Mouse (Mus musculus) brain, embryonic 14.5 days (tissue): Measurements from ENCODE around the gene Wnt1. TPM values are rescaled to one million over a fixed set of nuclear protein-coding genes. Genes with fewer than 3 reads are reported as not detected.

Experiments used
- DNase-seq: peaks from one replicate; pipeline ENCODE4 v3.0.0-alpha.2; 2011; ENCODE audit warnings: low read depth
- CTCF ChIP-seq: fragments of 200-500 bp; IDR thresholded peaks from 2 replicates; pipeline ENCODE4 v1.5.1; 2012; ENCODE audit warnings: inconsistent platforms, mild to moderate bottlenecking, moderate library complexity, borderline replicate concordance; ENCODE audit not compliant: insufficient read depth, insufficient read length; ENCODE audit errors: extremely low read depth
- POLR2A ChIP-seq: fragments of 200-500 bp; IDR thresholded peaks from 2 replicates; pipeline ENCODE4 v1.6.1; 2012; ENCODE audit warnings: mild to moderate bottlenecking, inconsistent platforms, borderline replicate concordance; ENCODE audit not compliant: poor library complexity, insufficient read depth, insufficient read length, severe bottlenecking; ENCODE audit errors: extremely low read depth
- polyA plus RNA-seq: library from polyadenylated mRNA; depleted of rRNA; stranded (reverse); fragments of >200 nt; gene quantifications from 2 replicates; pipeline ENCODE4 v1.2.3, GENCODE M21; 2012; rRNA removed

Wnt1 gene
- polyA plus RNA-seq, 1 experiment, result 2.9 TPM

DNA sequence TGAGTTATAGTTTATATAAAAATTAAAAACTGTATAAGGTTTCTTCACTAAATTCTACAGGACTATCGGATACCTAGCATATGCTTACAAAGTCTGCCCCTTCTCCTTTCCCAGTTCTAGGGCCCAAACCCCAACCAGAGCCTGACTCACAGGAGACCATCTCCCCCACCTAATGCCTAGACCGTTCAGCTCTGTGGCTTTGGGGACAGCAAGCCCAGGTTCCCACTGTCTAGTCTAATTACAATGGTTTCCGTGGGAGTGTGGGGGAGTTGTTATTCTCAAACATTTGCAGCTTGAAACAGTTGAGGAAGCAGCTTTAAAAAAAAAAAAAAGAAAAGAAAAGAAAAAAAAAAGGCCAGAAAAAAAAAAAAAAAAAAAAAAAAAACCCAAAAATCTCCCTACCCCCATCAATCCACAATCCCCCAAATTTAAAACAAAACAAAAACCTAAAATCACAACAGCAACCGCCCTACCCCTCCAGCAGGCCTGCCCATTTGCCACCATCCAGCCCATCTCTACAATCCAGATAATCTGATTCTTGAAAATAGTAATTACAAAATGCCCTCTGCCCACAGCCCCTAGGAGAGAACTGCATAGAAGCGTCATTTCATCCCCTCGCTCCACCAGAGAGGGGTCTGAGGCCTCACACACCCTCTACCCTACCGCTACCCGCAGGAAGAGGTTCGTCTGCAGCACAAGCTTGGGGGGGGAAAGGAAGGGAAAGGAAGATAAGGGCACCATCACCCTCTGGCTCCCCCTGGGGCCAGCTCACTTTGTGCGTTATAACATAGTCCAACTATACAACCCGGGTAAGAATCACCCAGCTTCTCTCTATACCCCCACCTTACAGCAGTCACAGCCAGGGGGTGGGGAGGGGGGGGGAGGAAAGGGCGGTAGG is 42.8 kb downstream of the Wnt1 start:
- no peak for DNase-seq
- no peak for TF ChIP-seq CTCF
- no peak for TF ChIP-seq POLR2A

DNA sequence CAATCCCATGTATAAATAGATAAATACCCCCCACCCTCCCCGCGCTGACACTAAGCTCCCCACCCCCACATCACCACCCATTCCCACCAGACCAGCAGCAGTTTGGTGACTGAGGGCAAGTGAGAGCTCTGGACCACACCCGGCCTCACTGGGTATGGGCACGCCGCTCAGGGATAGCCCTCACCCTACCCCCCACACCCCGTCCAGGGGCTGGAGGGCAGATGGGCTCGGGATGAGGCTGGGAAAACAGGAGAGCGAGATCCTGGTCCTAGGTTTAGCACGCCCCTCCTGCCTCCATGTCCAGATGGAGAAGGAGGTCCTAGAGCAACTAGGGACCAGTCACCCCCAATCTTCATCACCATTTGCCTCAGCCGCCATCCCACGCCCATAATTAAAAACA is 43.6 kb downstream of the Wnt1 start:
- no peak for DNase-seq
- TF ChIP-seq CTCF, result no peak
- no peak for TF ChIP-seq POLR2A

DNA sequence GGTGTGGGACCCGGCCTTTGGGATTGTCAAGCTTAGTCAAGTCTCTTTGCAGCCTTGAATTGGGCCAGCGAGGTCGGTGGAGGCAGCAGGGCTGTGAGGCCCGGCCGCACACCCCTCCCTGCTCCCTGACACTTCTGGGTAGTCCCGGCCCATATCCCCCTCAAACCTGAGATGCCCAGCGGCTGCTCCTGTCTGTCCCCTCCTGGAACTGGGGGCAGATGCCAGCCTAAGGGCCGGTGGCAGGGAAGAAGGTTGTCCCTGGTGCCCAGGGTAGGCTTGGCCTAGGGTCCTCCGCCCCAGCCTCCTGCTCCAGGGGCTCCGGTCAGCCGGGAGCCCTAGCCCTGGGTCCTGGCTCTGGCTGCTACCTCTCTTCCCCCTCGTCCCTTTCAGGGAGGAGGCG is 44.4 kb downstream of the Wnt1 start:
- TF ChIP-seq POLR2A (no peak), CTCF (no peak)
- DNase-seq, result no peak

GRCm38 (mm10) chr15:98835291-98835690 is 45.6 kb downstream of the Wnt1 start:
- TF ChIP-seq CTCF (no peak), POLR2A (no peak)
- no peak for DNase-seq

GRCm38 (mm10) chr15:98837006-98837742 is 47.5 kb downstream of the Wnt1 start:
- TF ChIP-seq CTCF, result no peak

GRCm38 (mm10) chr15:98837743-98838103 is 48.1 kb downstream of the Wnt1 start:
- DNase-seq, result no peak
- TF ChIP-seq CTCF, result no peak
- no peak for TF ChIP-seq POLR2A

More at GRCm38 (mm10) chr15:98837006-98837742, 47.5 kb downstream of the Wnt1 start:
- no peak for DNase-seq

DNA sequence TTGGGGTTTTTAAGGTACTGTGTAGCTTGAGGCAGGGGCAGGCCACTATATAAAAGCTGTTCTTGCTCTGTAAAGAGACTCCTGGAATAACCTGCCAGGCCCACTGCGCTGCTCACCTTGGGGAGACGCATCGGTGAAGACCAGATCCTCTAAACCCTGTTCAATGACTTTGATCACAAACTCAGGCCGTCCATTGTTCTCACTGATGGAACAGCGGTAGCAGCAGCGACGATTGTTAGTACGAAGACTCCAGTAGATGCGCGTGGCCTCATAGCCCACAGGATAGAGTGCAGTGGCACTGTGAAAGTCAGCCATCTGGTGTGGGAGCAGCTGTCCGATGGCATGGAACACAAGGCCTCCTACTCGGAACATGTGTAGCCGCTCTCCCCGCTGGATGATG is 49.5 kb downstream of the Wnt1 start:
- DNase-seq, result no peak
- TF ChIP-seq POLR2A, result no peak
- TF ChIP-seq CTCF, result no peak

GRCm38 (mm10) chr15:98839671-98840585 is 50.3 kb downstream of the Wnt1 start:
- TF ChIP-seq POLR2A (no peak), CTCF (no peak)
- DNase-seq, result no peak

Other genes starting within 250 kb of the Wnt1 start
- 25.5 and 29.5 TPM in 2 replicates for gene Ccnt1, start 218.9 kb upstream of the Wnt1 start, polyA plus RNA-seq
- not detected in 2 replicates for gene 4930415O20Rik, start 218.9 kb upstream of the Wnt1 start, polyA plus RNA-seq
- gene Adcy6, start 179.8 kb upstream of the Wnt1 start, polyA plus RNA-seq, result 38.3 and 50.2 TPM in 2 replicates
- 287 and 323 TPM in 2 replicates for gene Cacnb3, start 159.0 kb upstream of the Wnt1 start, polyA plus RNA-seq
- 38.9 and 55.6 TPM in 2 replicates for gene Ddx23, start 127.0 kb upstream of the Wnt1 start, polyA plus RNA-seq
- gene Rnd1, start 112.4 kb upstream of the Wnt1 start, polyA plus RNA-seq, result 13.7 and 14.0 TPM in 2 replicates
- gene Ccdc65, start 81.7 kb upstream of the Wnt1 start, polyA plus RNA-seq, result 1.7 and 3.2 TPM in 2 replicates
- 4.7 and 5.9 TPM in 2 replicates for gene Fkbp11, start 61.7 kb upstream of the Wnt1 start, polyA plus RNA-seq
- gene Arf3, start 26.6 kb upstream of the Wnt1 start, polyA plus RNA-seq, result 119 and 156 TPM in 2 replicates
- gene Wnt10b, start 11.7 kb upstream of the Wnt1 start, polyA plus RNA-seq, result 0.95 and 2.4 TPM in 2 replicates
- gene Ddn, start 19.6 kb downstream of the Wnt1 start, polyA plus RNA-seq, result 1.8 and 2.2 TPM in 2 replicates
- 71.8 and 85.7 TPM in 2 replicates for gene Prkag1, start 41.7 kb downstream of the Wnt1 start, polyA plus RNA-seq
- 18.4 and 37.5 TPM in 2 replicates for gene Kmt2d, start 81.3 kb downstream of the Wnt1 start, polyA plus RNA-seq
- gene Rhebl1, start 104.7 kb downstream of the Wnt1 start, polyA plus RNA-seq, result 24.6 and 40.8 TPM in 2 replicates
- 0.37 and 0.88 TPM in 2 replicates for gene Dhh, start 108.7 kb downstream of the Wnt1 start, polyA plus RNA-seq
- 106 and 176 TPM in 2 replicates for gene Lmbr1l, start 128.4 kb downstream of the Wnt1 start, polyA plus RNA-seq
- gene Tuba1b, start 144.7 kb downstream of the Wnt1 start, polyA plus RNA-seq, result 2,160 and 2,864 TPM in 2 replicates
- 136 and 183 TPM in 2 replicates for gene Gm49450, start 163.7 kb downstream of the Wnt1 start, polyA plus RNA-seq
- gene Tuba1a, start 163.8 kb downstream of the Wnt1 start, polyA plus RNA-seq, result 11,216 and 14,471 TPM in 2 replicates
- gene Tuba1c, start 240.0 kb downstream of the Wnt1 start, polyA plus RNA-seq, result 62.6 and 100 TPM in 2 replicates